Mouse (Mus musculus): Measurements from ENCODE around the gene Nudt7. TPM values are rescaled to one million over a fixed set of nuclear protein-coding genes. Genes with fewer than 3 reads are reported as not detected.

Nudt7 gene
- polyA plus RNA-seq, 1 experiment from 2014 or later = 11.0 TPM

- H3K4me2 ChIP-seq (ENCODE audit: low read depth) = no peak overlapping the region
- no peak for DNase-seq (ENCODE audit: low spot score)
- no peaks in the 10 kb centered on the region for H3K27me3 ChIP-seq (ENCODE audit: control insufficient read depth, insufficient read depth, low read length)
- H3K4me3 ChIP-seq (ENCODE audit: low read depth, low read length) = no peak overlapping the region
- no peaks in the 10 kb centered on the region for H3K9me3 ChIP-seq (ENCODE audit: control insufficient read depth, low read length)
- H3K4me1 ChIP-seq (ENCODE audit: control insufficient read depth, insufficient read depth, low read length) = no peaks in the 10 kb centered on the region
- ATAC-seq (ENCODE audit: insufficient read depth, low FRiP score, low TSS enrichment) = no peak
- H3K9ac ChIP-seq (ENCODE audit: low read length) = no peak overlapping the region
- H3K27ac ChIP-seq (ENCODE audit: low read depth, low read length) = no peak overlapping the region
- no peaks in the 10 kb centered on the region for H3K36me3 ChIP-seq (ENCODE audit: control insufficient read depth, insufficient read depth, low read length)
- 77% methylated on average over 20 of the region's 20 CpGs for WGBS
Measured at GRCm38 (mm10) chr8:114109365-114110140, 23.8 kb upstream of the Nudt7 start.

- H3K4me1 ChIP-seq (ENCODE audit: control insufficient read depth, insufficient read depth, low read length) = peaks cover 6% of the 10 kb centered on the region
- no peak overlapping the region for H3K27ac ChIP-seq (ENCODE audit: low read depth, low read length)
- no peak overlapping the region for H3K9ac ChIP-seq (ENCODE audit: low read length)
- H3K4me2 ChIP-seq (ENCODE audit: low read depth) = no peak overlapping the region
- WGBS = 27% methylated on average over 1 of the region's 1 CpGs
- H3K27me3 ChIP-seq (ENCODE audit: control insufficient read depth, insufficient read depth, low read length) = no peaks in the 10 kb centered on the region
- no peak for ATAC-seq (ENCODE audit: insufficient read depth, low FRiP score, low TSS enrichment)
- DNase-seq (ENCODE audit: low spot score) = peak; percentile 23
- no peak overlapping the region for H3K4me3 ChIP-seq (ENCODE audit: low read depth, low read length)
- no peaks in the 10 kb centered on the region for H3K9me3 ChIP-seq (ENCODE audit: control insufficient read depth, low read length)
- H3K36me3 ChIP-seq (ENCODE audit: control insufficient read depth, insufficient read depth, low read length) = no peaks in the 10 kb centered on the region
Measured at GRCm38 (mm10) chr8:114115076-114115475, 18.3 kb upstream of the Nudt7 start.

- H3K36me3 ChIP-seq (ENCODE audit: control insufficient read depth, insufficient read depth, low read length) = no peaks in the 10 kb centered on the region
- DNase-seq (ENCODE audit: low spot score) (peak; percentile 57), ATAC-seq (ENCODE audit: insufficient read depth, low FRiP score, low TSS enrichment) (peak; percentile 51; the same call in 1 of the 2 replicates)
- no peak overlapping the region for H3K27ac ChIP-seq (ENCODE audit: low read depth, low read length)
- H3K4me1 ChIP-seq (ENCODE audit: control insufficient read depth, insufficient read depth, low read length) = peaks cover 6% of the 10 kb centered on the region
- WGBS = 3% methylated on average over 2 of the region's 2 CpGs
- H3K4me3 ChIP-seq (ENCODE audit: low read depth, low read length) = no peak overlapping the region
- H3K4me2 ChIP-seq (ENCODE audit: low read depth) = no peak overlapping the region
- no peaks in the 10 kb centered on the region for H3K9me3 ChIP-seq (ENCODE audit: control insufficient read depth, low read length)
- H3K9ac ChIP-seq (ENCODE audit: low read length) = no peak overlapping the region
- H3K27me3 ChIP-seq (ENCODE audit: control insufficient read depth, insufficient read depth, low read length) = no peaks in the 10 kb centered on the region
Measured at GRCm38 (mm10) chr8:114116049-114116448, 17.3 kb upstream of the Nudt7 start.

GRCm38 (mm10) chr8:114117439-114117838, 15.9 kb upstream of the Nudt7 start:
- no peaks in the 10 kb centered on the region for H3K9me3 ChIP-seq (ENCODE audit: control insufficient read depth, low read length)
- H3K27me3 ChIP-seq (ENCODE audit: control insufficient read depth, insufficient read depth, low read length) = no peaks in the 10 kb centered on the region
- no peaks in the 10 kb centered on the region for H3K36me3 ChIP-seq (ENCODE audit: control insufficient read depth, insufficient read depth, low read length)
- peaks cover 6% of the 10 kb centered on the region for H3K4me1 ChIP-seq (ENCODE audit: control insufficient read depth, insufficient read depth, low read length)
- no peak for ATAC-seq (ENCODE audit: insufficient read depth, low FRiP score, low TSS enrichment)
- no peak overlapping the region for H3K9ac ChIP-seq (ENCODE audit: low read length)
- DNase-seq (ENCODE audit: low spot score) = no peak
- no peak overlapping the region for H3K27ac ChIP-seq (ENCODE audit: low read depth, low read length)
- no peak overlapping the region for H3K4me3 ChIP-seq (ENCODE audit: low read depth, low read length)
- no peak overlapping the region for H3K4me2 ChIP-seq (ENCODE audit: low read depth)

- no peak overlapping the region for H3K4me3 ChIP-seq (ENCODE audit: low read depth, low read length)
- H3K27me3 ChIP-seq (ENCODE audit: control insufficient read depth, insufficient read depth, low read length) = no peaks in the 10 kb centered on the region
- H3K27ac ChIP-seq (ENCODE audit: low read depth, low read length) = no peak overlapping the region
- H3K9me3 ChIP-seq (ENCODE audit: control insufficient read depth, low read length) = no peaks in the 10 kb centered on the region
- no peak for DNase-seq (ENCODE audit: low spot score)
- no peak overlapping the region for H3K4me2 ChIP-seq (ENCODE audit: low read depth)
- H3K4me1 ChIP-seq (ENCODE audit: control insufficient read depth, insufficient read depth, low read length) = no peaks in the 10 kb centered on the region
- WGBS = 84% methylated on average over 1 of the region's 1 CpGs
- no peak for ATAC-seq (ENCODE audit: insufficient read depth, low FRiP score, low TSS enrichment)
- no peaks in the 10 kb centered on the region for H3K36me3 ChIP-seq (ENCODE audit: control insufficient read depth, insufficient read depth, low read length)
- H3K9ac ChIP-seq (ENCODE audit: low read length) = no peak overlapping the region
Measured at GRCm38 (mm10) chr8:114121781-114122180, 11.6 kb upstream of the Nudt7 start.

- ATAC-seq (ENCODE audit: insufficient read depth, low FRiP score, low TSS enrichment) = no peak
- Histone ChIP-seq H3K4me1 (ENCODE audit: control insufficient read depth, insufficient read depth, low read length) (no peaks in the 10 kb centered on the region), H3K27me3 (ENCODE audit: control insufficient read depth, insufficient read depth, low read length) (no peaks in the 10 kb centered on the region), H3K9me3 (ENCODE audit: control insufficient read depth, low read length) (no peaks in the 10 kb centered on the region), H3K27ac (ENCODE audit: low read depth, low read length) (no peak overlapping the region), H3K4me2 (ENCODE audit: low read depth) (no peak overlapping the region), H3K9ac (ENCODE audit: low read length) (no peak overlapping the region), H3K36me3 (ENCODE audit: control insufficient read depth, insufficient read depth, low read length) (no peaks in the 10 kb centered on the region), H3K4me3 (ENCODE audit: low read depth, low read length) (no peak overlapping the region)
- DNase-seq (ENCODE audit: low spot score) = no peak
- WGBS = 78% methylated on average over 3 of the region's 3 CpGs
Measured at GRCm38 (mm10) chr8:114123611-114124010, 9.7 kb upstream of the Nudt7 start.

- Histone ChIP-seq H3K27ac (ENCODE audit: low read depth, low read length) (no peak overlapping the region), H3K4me2 (ENCODE audit: low read depth) (no peak overlapping the region), H3K36me3 (ENCODE audit: control insufficient read depth, insufficient read depth, low read length) (no peaks in the 10 kb centered on the region), H3K9me3 (ENCODE audit: control insufficient read depth, low read length) (no peaks in the 10 kb centered on the region), H3K9ac (ENCODE audit: low read length) (no peak overlapping the region), H3K27me3 (ENCODE audit: control insufficient read depth, insufficient read depth, low read length) (no peaks in the 10 kb centered on the region), H3K4me3 (ENCODE audit: low read depth, low read length) (no peak overlapping the region), H3K4me1 (ENCODE audit: control insufficient read depth, insufficient read depth, low read length) (no peaks in the 10 kb centered on the region)
- DNase-seq (ENCODE audit: low spot score) (no peak), ATAC-seq (ENCODE audit: insufficient read depth, low FRiP score, low TSS enrichment) (no peak)
- WGBS = 80% methylated on average over 4 of the region's 4 CpGs
Measured at GRCm38 (mm10) chr8:114124084-114124750, 9.1 kb upstream of the Nudt7 start.

- 89% methylated on average over 7 of the region's 7 CpGs for WGBS
- no peak overlapping the region for H3K4me2 ChIP-seq (ENCODE audit: low read depth)
- no peak for DNase-seq (ENCODE audit: low spot score)
- H3K27ac ChIP-seq (ENCODE audit: low read depth, low read length) = no peak overlapping the region
- H3K4me1 ChIP-seq (ENCODE audit: control insufficient read depth, insufficient read depth, low read length) = 0 out of 2 replicates have a peak, but pooled peaks cover 6% of the 10 kb centered on the region
- H3K36me3 ChIP-seq (ENCODE audit: control insufficient read depth, insufficient read depth, low read length) = no peaks in the 10 kb centered on the region
- H3K9ac ChIP-seq (ENCODE audit: low read length) = no peak overlapping the region
- H3K4me3 ChIP-seq (ENCODE audit: low read depth, low read length) = no peak overlapping the region
- H3K27me3 ChIP-seq (ENCODE audit: control insufficient read depth, insufficient read depth, low read length) = no peaks in the 10 kb centered on the region
- ATAC-seq (ENCODE audit: insufficient read depth, low FRiP score, low TSS enrichment) = no peak
- no peaks in the 10 kb centered on the region for H3K9me3 ChIP-seq (ENCODE audit: control insufficient read depth, low read length)
Measured at GRCm38 (mm10) chr8:114130838-114131237, 2.5 kb upstream of the Nudt7 start.

- no peaks in the 10 kb centered on the region for H3K9me3 ChIP-seq (ENCODE audit: control insufficient read depth, low read length)
- no peak overlapping the region for H3K4me3 ChIP-seq (ENCODE audit: low read depth, low read length)
- no peaks in the 10 kb centered on the region for H3K36me3 ChIP-seq (ENCODE audit: control insufficient read depth, insufficient read depth, low read length)
- 95% methylated on average over 4 of the region's 4 CpGs for WGBS
- 0 out of 2 replicates have a peak, but pooled peaks cover 6% of the 10 kb centered on the region for H3K4me1 ChIP-seq (ENCODE audit: control insufficient read depth, insufficient read depth, low read length)
- DNase-seq (ENCODE audit: low spot score) = no peak
- H3K4me2 ChIP-seq (ENCODE audit: low read depth) = no peak overlapping the region
- H3K27ac ChIP-seq (ENCODE audit: low read depth, low read length) = no peak overlapping the region
- no peaks in the 10 kb centered on the region for H3K27me3 ChIP-seq (ENCODE audit: control insufficient read depth, insufficient read depth, low read length)
- no peak overlapping the region for H3K9ac ChIP-seq (ENCODE audit: low read length)
- ATAC-seq (ENCODE audit: insufficient read depth, low FRiP score, low TSS enrichment) = no peak
Measured at GRCm38 (mm10) chr8:114131421-114131820, 1.9 kb upstream of the Nudt7 start.

Measured in neural tube, embryonic 11.5 days (tissue).